Mouse (Mus musculus) megakaryocyte, embryonic 14.5 days (primary cell): Measurements from ENCODE around the gene Arpc5. TPM values are rescaled to one million over a fixed set of nuclear protein-coding genes. Genes with fewer than 3 reads are reported as not detected.

Experiments
- H3K27me3 ChIP-seq: replicated peaks from 2 replicates; pipeline ENCODE3; 2012; ENCODE audit warnings: inconsistent platforms
- H3K36me3 ChIP-seq: replicated peaks from 2 replicates; pipeline ENCODE3; 2012; ENCODE audit warnings: low read length, inconsistent platforms, mixed read lengths
- H3K4me1 ChIP-seq: 2 replicates; pipeline ENCODE4 v1.6.1; 2012; ENCODE audit warnings: inconsistent platforms
- H3K4me3 ChIP-seq: replicated peaks from 2 replicates; pipeline ENCODE3; 2012; ENCODE audit warnings: moderate library complexity, mild to moderate bottlenecking, inconsistent platforms
- H3K9me3 ChIP-seq: 2 replicates; pipeline ENCODE4 v1.6.1; 2012; ENCODE audit warnings: inconsistent platforms
- FLI1 ChIP-seq: IDR thresholded peaks from 2 replicates; pipeline ENCODE4 v1.6.1; 2012; ENCODE audit warnings: low read length, inconsistent platforms, mixed read lengths
- GATA1 ChIP-seq: IDR thresholded peaks from 3 replicates; pipeline ENCODE4 v1.6.1; 2012; ENCODE audit warnings: mixed read lengths, low read length, inconsistent platforms, borderline replicate concordance
- polyA plus RNA-seq: library from polyadenylated mRNA; stranded (reverse); fragments of >175 nt; gene quantifications from 2 replicates; pipeline ENCODE4 v1.2.3, GENCODE M21; 2012; ENCODE audit warnings: low replicate concordance; ENCODE audit not compliant: insufficient read depth

The Arpc5 gene
- polyA plus RNA-seq, 1 experiment = 673 TPM

- TF ChIP-seq GATA1 = no peak
- TF ChIP-seq FLI1 = no peak
- H3K4me3 ChIP-seq = no peak overlapping the region
- H3K4me1 ChIP-seq = peaks cover 44% of the 10 kb centered on the region
- no peaks in the 10 kb centered on the region for H3K27me3 ChIP-seq
- H3K9me3 ChIP-seq = no peaks in the 10 kb centered on the region
- H3K36me3 ChIP-seq = peaks cover 51% of the 10 kb centered on the region
These were observed 44.4 kb downstream of the Arpc5 start for GRCm38 (mm10) chr1:152810533-152811439.

- no peaks in the 10 kb centered on the region for H3K9me3 ChIP-seq
- H3K4me1 ChIP-seq = peaks cover 19% of the 10 kb centered on the region
- H3K27me3 ChIP-seq = no peaks in the 10 kb centered on the region
- peaks cover 87% of the 10 kb centered on the region for H3K36me3 ChIP-seq
- TF ChIP-seq GATA1 (no peak), FLI1 (no peak)
- H3K4me3 ChIP-seq = no peak overlapping the region
These were observed 48.9 kb downstream of the Arpc5 start for GRCm38 (mm10) chr1:152815265-152815701.

- H3K9me3 ChIP-seq = no peaks in the 10 kb centered on the region
- no peaks in the 10 kb centered on the region for H3K27me3 ChIP-seq
- TF ChIP-seq GATA1 (no peak), FLI1 (no peak)
- H3K4me3 ChIP-seq = no peak overlapping the region
- H3K4me1 ChIP-seq = peaks cover 10% of the 10 kb centered on the region
- H3K36me3 ChIP-seq = peaks cover 86% of the 10 kb centered on the region
These were observed 50.9 kb downstream of the Arpc5 start for GRCm38 (mm10) chr1:152817027-152817769.

- TF ChIP-seq FLI1 (no peak), GATA1 (no peak)
- peaks cover 3% of the 10 kb centered on the region; the same call in 1 of the 2 replicates for H3K9me3 ChIP-seq
- H3K36me3 ChIP-seq = peaks cover 91% of the 10 kb centered on the region
- peaks cover 10% of the 10 kb centered on the region for H3K4me1 ChIP-seq
- H3K27me3 ChIP-seq = no peaks in the 10 kb centered on the region
- H3K4me3 ChIP-seq = no peak overlapping the region
These were observed 51.5 kb downstream of the Arpc5 start for GRCm38 (mm10) chr1:152817794-152818193.

- TF ChIP-seq FLI1 (no peak), GATA1 (no peak)
- H3K4me1 ChIP-seq = peaks cover 7% of the 10 kb centered on the region
- no peaks in the 10 kb centered on the region for H3K27me3 ChIP-seq
- H3K9me3 ChIP-seq = peaks cover 4% of the 10 kb centered on the region; the same call in 1 of the 2 replicates
- H3K4me3 ChIP-seq = no peak overlapping the region
- H3K36me3 ChIP-seq = peaks cover 93% of the 10 kb centered on the region
These were observed 53.2 kb downstream of the Arpc5 start for GRCm38 (mm10) chr1:152819558-152819957.

- Histone ChIP-seq H3K4me1 (peaks cover 10% of the 10 kb centered on the region), H3K4me3 (no peak overlapping the region), H3K9me3 (peaks cover 4% of the 10 kb centered on the region; the same call in 1 of the 2 replicates), H3K36me3 (peaks cover 94% of the 10 kb centered on the region), H3K27me3 (no peaks in the 10 kb centered on the region)
- TF ChIP-seq GATA1 (no peak), FLI1 (no peak)
These were observed 54.8 kb downstream of the Arpc5 start for GRCm38 (mm10) chr1:152820911-152821695.

- Histone ChIP-seq H3K9me3 (peaks cover 4% of the 10 kb centered on the region; the same call in 1 of the 2 replicates), H3K4me3 (no peak overlapping the region), H3K4me1 (peaks cover 14% of the 10 kb centered on the region), H3K27me3 (no peaks in the 10 kb centered on the region), H3K36me3 (peaks cover 92% of the 10 kb centered on the region)
- TF ChIP-seq FLI1 = no peak
- TF ChIP-seq GATA1 = no peak
These were observed 55.4 kb downstream of the Arpc5 start for GRCm38 (mm10) chr1:152821746-152822145.

GRCm38 (mm10) chr1:152824206-152824605 lies 57.9 kb downstream of the Arpc5 start:
- Histone ChIP-seq H3K9me3 (peaks cover 4% of the 10 kb centered on the region; the same call in 1 of the 2 replicates), H3K27me3 (no peaks in the 10 kb centered on the region), H3K4me3 (no peak overlapping the region), H3K4me1 (peaks cover 14% of the 10 kb centered on the region), H3K36me3 (peaks cover 87% of the 10 kb centered on the region)
- TF ChIP-seq FLI1 (no peak), GATA1 (no peak)

Other genes starting within 250 kb of the Arpc5 start
- gene Apobec4, start 16.0 kb upstream of the Arpc5 start, polyA plus RNA-seq = not detected in 2 replicates
- 1.1 and 2.7 TPM in 2 replicates for gene Rgl1, start 191 bp upstream of the Arpc5 start, polyA plus RNA-seq
- 5.1 and 21.6 TPM in 2 replicates for gene Ncf2, start 33.7 kb downstream of the Arpc5 start, polyA plus RNA-seq
- gene Smg7, start 136.1 kb downstream of the Arpc5 start, polyA plus RNA-seq = 0.47 and 1.2 TPM in 2 replicates
- 0.34 TPM in 1 of 2 replicates, not detected in the other for gene Nmnat2, start 188.5 kb downstream of the Arpc5 start, polyA plus RNA-seq